In the genomic region with DNA sequence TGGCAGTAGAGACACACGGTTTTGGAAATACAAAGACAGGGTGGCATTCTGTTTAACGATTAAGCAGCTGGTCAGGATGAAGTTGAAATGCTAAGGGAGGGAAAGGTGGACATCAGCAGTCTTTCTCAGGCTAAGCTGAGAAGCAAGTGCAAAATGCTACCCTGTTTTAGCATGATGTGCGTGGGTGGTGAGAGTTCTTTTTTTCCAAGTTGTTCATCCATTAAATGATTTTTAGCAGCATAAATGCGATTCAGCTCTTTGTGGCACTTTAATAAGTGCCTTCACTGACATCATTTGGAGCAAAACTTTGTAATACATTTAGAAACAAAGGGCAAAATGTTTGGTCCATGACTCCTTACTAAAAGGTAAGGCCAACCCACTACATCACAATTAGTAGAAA, we compare ENCODE assay signal across 9 mouse cellular contexts. TPM values are rescaled to one million over a fixed set of nuclear protein-coding genes. Genes with fewer than 3 reads are reported as not detected.
DNase-seq lines count a peak whose midpoint lies in the region; ATAC-seq and TF ChIP-seq lines count a peak whose summit lies in the region.
"Had no signal": no experiment of that assay in that cellular context is flagged by ENCODE, and none has a peak within 500 bp of the region (broad histone marks: within the 10 kb centered on the region; RNA-seq: fewer than 3 reads in every experiment).

No protein-coding gene starts in this region.

- H3K27me3 ChIP-seq in heart, embryonic 11.5 days (ENCODE audit: control insufficient read depth, insufficient read depth, low read length): no peaks in the 10 kb centered on the region
- no peaks in the 10 kb centered on the region for H3K27me3 ChIP-seq in hindbrain, embryonic 13.5 days
- H3K27me3 ChIP-seq in neural tube, embryonic 12.5 days (replicated peaks): no peaks in the 10 kb centered on the region

- 46% methylated on average over 4 of the region's 4 CpGs for WGBS in heart, embryonic 11.5 days (ENCODE audit: insufficient replicate concordance)
- WGBS in hindbrain, embryonic 13.5 days: 40% methylated on average over 4 of the region's 4 CpGs
- 35% methylated on average over 4 of the region's 4 CpGs for WGBS in neural tube, embryonic 12.5 days

- intact Hi-C loops in heart, postnatal 25 days (cut with DNase I): no loop called here
- intact Hi-C loops in left cerebral cortex, postnatal 25 days (cut with DNase I): no loop called here
- intact Hi-C loops in gastrocnemius, adult 2 months (cut with DNase I): no loop called here

- ATAC-seq in heart, embryonic 11.5 days (replicated peaks; ENCODE audit: insufficient number of reproducible peaks, low FRiP score, low TSS enrichment): no peak
- no peak for ATAC-seq in hindbrain, embryonic 13.5 days (ENCODE audit: low FRiP score)
- ATAC-seq in neural tube, embryonic 12.5 days (ENCODE audit: low FRiP score, low read depth): no peak
- ATAC-seq: Patski had no signal

- no peaks in the 10 kb centered on the region for H3K9me3 ChIP-seq in heart, embryonic 11.5 days (replicated peaks; ENCODE audit: control insufficient read depth, low read length)
- no peaks in the 10 kb centered on the region for H3K9me3 ChIP-seq in hindbrain, embryonic 13.5 days
- no peaks in the 10 kb centered on the region for H3K9me3 ChIP-seq in neural tube, embryonic 12.5 days

- H3K36me3 ChIP-seq in heart, embryonic 11.5 days (ENCODE audit: control insufficient read depth, insufficient read depth, low read length): no peaks in the 10 kb centered on the region
- no peaks in the 10 kb centered on the region for H3K36me3 ChIP-seq in hindbrain, embryonic 13.5 days
- no peaks in the 10 kb centered on the region for H3K36me3 ChIP-seq in neural tube, embryonic 12.5 days

- TF ChIP-seq CTCF in gastrocnemius, adult 2 months (IDR thresholded peaks at IDR 0.05): no peak

- H3K4me2 ChIP-seq in heart, embryonic 11.5 days: peak overlapping the region; percentile 55; the same call in 1 of the 2 replicates
- peak overlapping the region; percentile 54 for H3K4me2 ChIP-seq in hindbrain, embryonic 13.5 days
- H3K4me2 ChIP-seq in neural tube, embryonic 12.5 days (replicated peaks): peak overlapping the region; percentile 55

- peak overlapping the region; percentile 25; the same call in 1 of the 2 replicates for H3K4me3 ChIP-seq in heart, embryonic 11.5 days (ENCODE audit: low read depth, low read length)
- peak overlapping the region; percentile 35 for H3K4me3 ChIP-seq in hindbrain, embryonic 13.5 days
- H3K4me3 ChIP-seq in neural tube, embryonic 12.5 days: no peak overlapping the region
- H3K4me3 ChIP-seq in gastrocnemius, adult 2 months: no peak overlapping the region

- DNase-seq in heart, postnatal 25 days (ENCODE audit: low spot score): no peak
- DNase-seq in left cerebral cortex, postnatal 25 days (ENCODE audit: low spot score in 2 of 2): peak; percentile 6 to 25
- no peak for DNase-seq in left cerebral cortex, adult 18-20 months (ENCODE audit: low spot score in 2 of 2)
- DNase-seq in gastrocnemius, adult 2 months: no peak
- no peak for DNase-seq in layer of hippocampus, adult 9-10 months (ENCODE audit: low spot score)

- no peak overlapping the region for H3K27ac ChIP-seq in heart, embryonic 11.5 days (ENCODE audit: low read depth, low read length)
- H3K27ac ChIP-seq in hindbrain, embryonic 13.5 days: peak overlapping the region; percentile 30; the same call in 1 of the 2 replicates
- no peak overlapping the region for H3K27ac ChIP-seq in neural tube, embryonic 12.5 days
- no peak overlapping the region for H3K27ac ChIP-seq in gastrocnemius, adult 2 months

- H3K4me1 ChIP-seq in heart, embryonic 11.5 days (ENCODE audit: control insufficient read depth, insufficient read depth, low read length): no peaks in the 10 kb centered on the region
- H3K4me1 ChIP-seq in hindbrain, embryonic 13.5 days (replicated peaks): peaks cover 6% of the 10 kb centered on the region
- H3K4me1 ChIP-seq in neural tube, embryonic 12.5 days: no peaks in the 10 kb centered on the region

- no peak overlapping the region for H3K9ac ChIP-seq in heart, embryonic 11.5 days (ENCODE audit: low read depth, low read length)
- no peak overlapping the region for H3K9ac ChIP-seq in hindbrain, embryonic 13.5 days
- H3K9ac ChIP-seq in neural tube, embryonic 12.5 days: no peak overlapping the region

RNA-seq across cellular contexts. Expression of a gene that starts 0.3 kb away (rescaled TPM):
- 1.0 and 1.2 TPM in 2 replicates for polyA plus RNA-seq in heart, embryonic 11.5 days (2014; fragmentation: Nextera tagmentation; extraction: Ambion mirVana)
- total RNA-seq in heart, postnatal 25 days (2021): under 1 TPM in 1 of 2 experiments, not detected in 1; 0.17 TPM
- 10 to 100 TPM in 1 of 2 experiments, 1 to 10 TPM in 1; 8.5 to 10.4 TPM for total RNA-seq in left cerebral cortex, postnatal 25 days (2021)
- 10 to 100 TPM in 1 of 2 experiments, 1 to 10 TPM in 1; 7.7 to 11.5 TPM for total RNA-seq in left cerebral cortex, adult 18-20 months (2021)
- 7.4 and 7.6 TPM in 2 replicates for polyA plus RNA-seq in hindbrain, embryonic 13.5 days (2015; fragmentation: Nextera tagmentation; extraction: Ambion mirVana)
- polyA plus RNA-seq in neural tube, embryonic 12.5 days (2016; fragmentation: Nextera tagmentation; extraction: Ambion mirVana): 6.9 and 8.0 TPM in 2 replicates
- not detected for total RNA-seq in gastrocnemius, adult 2 months (2021)
- polyA plus RNA-seq: Patski had no signal

Comparison
In these comparisons a context has a peak if more than half of its experiments do, and no peak if none do; other contexts are left out.
1. DNase-seq: peak in left cerebral cortex, postnatal 25 days (2 of 2); none in heart, postnatal 25 days (single experiment), left cerebral cortex, adult 18-20 months (0 of 2), gastrocnemius, adult 2 months (single experiment) and layer of hippocampus, adult 9-10 months (single experiment).
2. H3K4me3 ChIP-seq: peak in heart, embryonic 11.5 days (single experiment) and hindbrain, embryonic 13.5 days (single experiment); none in neural tube, embryonic 12.5 days (single experiment) and gastrocnemius, adult 2 months (single experiment).
3. RNA of a gene that starts 0.3 kb away (total RNA-seq): 7.7 to 11.5 TPM in left cerebral cortex, adult 18-20 months and 8.5 to 10.4 TPM in left cerebral cortex, postnatal 25 days; 0.17 TPM in heart, postnatal 25 days and not detected in gastrocnemius, adult 2 months; every median in the first group is over 4 times any median in the second.
4. Peak in every context shown above with its lines, with median percentiles within 50 percentile points of each other: H3K4me2 ChIP-seq.